Mouse (Mus musculus) testis, adult 2 months (tissue): Measurements from ENCODE around the gene Xrcc4.

Experiments
- CTCF ChIP-seq: fragments of 200-500 bp; IDR thresholded peaks from 2 replicates; pipeline ENCODE4 v1.5.1; 2012; ENCODE audit warnings: low read depth, mild to moderate bottlenecking, inconsistent platforms, low read length, moderate library complexity; ENCODE audit not compliant: control insufficient read depth, insufficient read depth, insufficient replicate concordance
- POLR2A ChIP-seq: fragments of 200-500 bp; IDR thresholded peaks from 2 replicates; pipeline ENCODE4 v1.6.1; 2012; ENCODE audit warnings: low read depth, mild to moderate bottlenecking, inconsistent platforms, low read length, moderate library complexity; ENCODE audit not compliant: control insufficient read depth

GRCm38 (mm10) chr13:89762339-89762738 lies 327.1 kb downstream of the Xrcc4 start:
- TF ChIP-seq POLR2A (no peak), CTCF (no peak)
